Mouse (Mus musculus) myocyte (in vitro differentiated cells): Measurements from ENCODE around the gene Gm38392.

Experiments
- POLR2A ChIP-seq: IDR thresholded peaks from one replicate; pipeline ENCODE4 v1.6.1; 2011; ENCODE audit warnings: low read depth, mild to moderate bottlenecking, control low read depth, moderate library complexity; ENCODE audit not compliant: insufficient read length
- TCF3 ChIP-seq: IDR thresholded peaks from one replicate; pipeline ENCODE4 v1.6.1; 2011; ENCODE audit warnings: low read depth, control low read depth; ENCODE audit not compliant: insufficient read length
- USF1 ChIP-seq: IDR thresholded peaks from one replicate; pipeline ENCODE4 v1.6.1; 2011; ENCODE audit warnings: low read depth, mild to moderate bottlenecking, control low read depth, moderate library complexity

GRCm38 (mm10) chr3:88242531-88242930 lies 44.5 kb downstream of the Gm38392 start:
- no peak for TF ChIP-seq TCF3
- TF ChIP-seq POLR2A, result no peak
- no peak for TF ChIP-seq USF1
